In genomic region chr4:142900792-142901191, GRCm38 (mm10) we compare ENCODE assay signal across 26 mouse cellular contexts.
DNase-seq lines count a peak whose midpoint lies in the region; ATAC-seq and TF ChIP-seq lines count a peak whose summit lies in the region.
"Had no signal": no experiment of that assay in that cellular context is flagged by ENCODE, and none has a peak within 500 bp of the region (broad histone marks: within the 10 kb centered on the region; RNA-seq: fewer than 3 reads in every experiment).

No protein-coding gene starts in this region.

- no peak overlapping the region for H3K9ac ChIP-seq in forebrain, embryonic 11.5 days (ENCODE audit: low read length)
- no peak overlapping the region for H3K9ac ChIP-seq in forebrain, embryonic 15.5 days (replicated peaks)
- H3K9ac ChIP-seq in forebrain, postnatal 0 days = no peak overlapping the region
- no peak overlapping the region for H3K9ac ChIP-seq in forebrain, embryonic 13.5 days
- no peak overlapping the region for H3K9ac ChIP-seq in hindbrain, embryonic 15.5 days
- no peak overlapping the region for H3K9ac ChIP-seq in neural tube, embryonic 13.5 days
- H3K9ac ChIP-seq in neural tube, embryonic 15.5 days (replicated peaks) = no peak overlapping the region
- H3K9ac ChIP-seq: embryonic facial prominence, embryonic 12.5 days; embryonic facial prominence, embryonic 15.5 days; heart, embryonic 13.5 days; intestine, embryonic 15.5 days had no signal

- 0 out of 2 replicates have a peak, but pooled peaks have one; percentile 30 for ATAC-seq in forebrain, embryonic 11.5 days (replicated peaks; ENCODE audit: low FRiP score)
- no peak for ATAC-seq in forebrain, embryonic 15.5 days (replicated peaks)
- ATAC-seq in forebrain, postnatal 0 days = peak; percentile 16; the same call in 1 of the 2 replicates
- no peak for ATAC-seq in forebrain, embryonic 13.5 days
- peak; percentile 38; the same call in 1 of the 2 replicates for ATAC-seq in hindbrain, embryonic 15.5 days (ENCODE audit: low FRiP score, low read depth)
- 0 out of 2 replicates have a peak, but pooled peaks have one; percentile 15 for ATAC-seq in neural tube, embryonic 13.5 days (ENCODE audit: low read depth)
- ATAC-seq in neural tube, embryonic 15.5 days (ENCODE audit: low FRiP score) = no peak
- ATAC-seq: activated CD4-positive, CD25-positive, alpha-beta regulatory T cell, adult 4 months; intestine, embryonic 15.5 days had no signal

- no peak overlapping the region for H3K4me3 ChIP-seq in forebrain, embryonic 11.5 days (ENCODE audit: low read depth, low read length)
- H3K4me3 ChIP-seq in forebrain, embryonic 15.5 days = no peak overlapping the region
- no peak overlapping the region for H3K4me3 ChIP-seq in forebrain, postnatal 0 days (ENCODE audit: low read depth, low read length)
- H3K4me3 ChIP-seq in forebrain, embryonic 13.5 days = no peak overlapping the region
- H3K4me3 ChIP-seq in hindbrain, embryonic 15.5 days = no peak overlapping the region
- no peak overlapping the region for H3K4me3 ChIP-seq in hindbrain, embryonic 10.5 days
- H3K4me3 ChIP-seq in neural tube, embryonic 13.5 days = no peak overlapping the region
- no peak overlapping the region for H3K4me3 ChIP-seq in neural tube, embryonic 15.5 days (replicated peaks)
- H3K4me3 ChIP-seq: embryonic facial prominence, embryonic 12.5 days; embryonic facial prominence, embryonic 15.5 days; heart, adult 2 months; heart, embryonic 10.5 days; heart, embryonic 13.5 days; intestine, embryonic 15.5 days had no signal

- H3K4me1 ChIP-seq in forebrain, embryonic 11.5 days (replicated peaks; ENCODE audit: control insufficient read depth, insufficient read depth, low read length) = no peaks in the 10 kb centered on the region
- H3K4me1 ChIP-seq in forebrain, embryonic 15.5 days = no peaks in the 10 kb centered on the region
- H3K4me1 ChIP-seq in forebrain, postnatal 0 days (ENCODE audit: insufficient read depth) = no peaks in the 10 kb centered on the region
- H3K4me1 ChIP-seq in forebrain, embryonic 13.5 days = peaks cover 5% of the 10 kb centered on the region; the same call in 1 of the 2 replicates
- H3K4me1 ChIP-seq in hindbrain, embryonic 15.5 days (replicated peaks) = 0 out of 2 replicates have a peak, but pooled peaks cover 3% of the 10 kb centered on the region
- H3K4me1 ChIP-seq in hindbrain, embryonic 10.5 days (replicated peaks) = no peaks in the 10 kb centered on the region
- H3K4me1 ChIP-seq in neural tube, embryonic 13.5 days (replicated peaks) = no peaks in the 10 kb centered on the region; the same call in 1 of the 2 replicates
- peaks cover 10% of the 10 kb centered on the region for H3K4me1 ChIP-seq in neural tube, embryonic 15.5 days
- H3K4me1 ChIP-seq: embryonic facial prominence, embryonic 12.5 days; embryonic facial prominence, embryonic 15.5 days; heart, embryonic 10.5 days; heart, embryonic 13.5 days; intestine, embryonic 15.5 days had no signal

- H3K4me2 ChIP-seq in forebrain, embryonic 11.5 days (ENCODE audit: low read depth, low read length, severe bottlenecking) = no peak overlapping the region
- H3K4me2 ChIP-seq in forebrain, embryonic 15.5 days (replicated peaks) = no peak overlapping the region
- no peak overlapping the region for H3K4me2 ChIP-seq in forebrain, postnatal 0 days (ENCODE audit: low read depth)
- no peak overlapping the region for H3K4me2 ChIP-seq in forebrain, embryonic 13.5 days
- H3K4me2 ChIP-seq in hindbrain, embryonic 15.5 days = no peak overlapping the region
- no peak overlapping the region for H3K4me2 ChIP-seq in neural tube, embryonic 13.5 days
- H3K4me2 ChIP-seq in neural tube, embryonic 15.5 days = no peak overlapping the region
- H3K4me2 ChIP-seq: embryonic facial prominence, embryonic 12.5 days; embryonic facial prominence, embryonic 15.5 days; heart, embryonic 13.5 days; intestine, embryonic 15.5 days had no signal

- TF ChIP-seq CTCF in forebrain, postnatal 0 days (IDR thresholded peaks at IDR 0.05; ENCODE audit: low read depth) = no peak

- H3K27me3 ChIP-seq in forebrain, embryonic 11.5 days (ENCODE audit: control insufficient read depth, insufficient read depth, low read length) = no peaks in the 10 kb centered on the region
- H3K27me3 ChIP-seq in forebrain, embryonic 15.5 days = no peaks in the 10 kb centered on the region
- H3K27me3 ChIP-seq in forebrain, postnatal 0 days (ENCODE audit: insufficient read depth, low read length) = no peaks in the 10 kb centered on the region
- H3K27me3 ChIP-seq in forebrain, embryonic 13.5 days = peaks cover 4% of the 10 kb centered on the region; the same call in 1 of the 2 replicates
- H3K27me3 ChIP-seq in hindbrain, embryonic 15.5 days = no peaks in the 10 kb centered on the region
- no peaks in the 10 kb centered on the region for H3K27me3 ChIP-seq in hindbrain, embryonic 10.5 days (ENCODE audit: insufficient read depth, poor library complexity, severe bottlenecking)
- no peaks in the 10 kb centered on the region for H3K27me3 ChIP-seq in neural tube, embryonic 13.5 days
- no peaks in the 10 kb centered on the region for H3K27me3 ChIP-seq in neural tube, embryonic 15.5 days (replicated peaks)
- H3K27me3 ChIP-seq: embryonic facial prominence, embryonic 12.5 days; embryonic facial prominence, embryonic 15.5 days; heart, embryonic 13.5 days; intestine, embryonic 15.5 days had no signal

- 72% methylated on average over 9 of the region's 9 CpGs for WGBS in forebrain, embryonic 11.5 days
- 6% methylated on average over 2 of the region's 9 CpGs for WGBS in forebrain, embryonic 15.5 days
- 47% methylated on average over 9 of the region's 9 CpGs for WGBS in forebrain, postnatal 0 days
- WGBS in forebrain, embryonic 13.5 days = 67% methylated on average over 8 of the region's 9 CpGs
- WGBS in hindbrain, embryonic 15.5 days = 52% methylated on average over 2 of the region's 9 CpGs
- WGBS in hindbrain, embryonic 10.5 days = 91% methylated on average over 9 of the region's 9 CpGs
- WGBS in neural tube, embryonic 13.5 days = 80% methylated on average over 9 of the region's 9 CpGs
- 74% methylated on average over 9 of the region's 9 CpGs for WGBS in neural tube, embryonic 15.5 days

- no peak for DNase-seq in forebrain, embryonic 11.5 days (ENCODE audit: low spot score)
- no peak for DNase-seq in forebrain, postnatal 0 days
- no peak for DNase-seq in hindbrain, embryonic 10.5 days (ENCODE audit: low spot score)
- DNase-seq: adrenal gland, adult 8-10 months; adrenal gland, postnatal 25 days; cerebellum, adult 18-20 months; cerebellum, adult 9-10 months; cerebellum, postnatal 14 days; gastrocnemius, postnatal 10 days; gastrocnemius, postnatal 36 days; heart, adult 2 months; heart, postnatal 14 days; heart, postnatal 4 days; kidney, adult 11 months; kidney, adult 8-10 months had no signal

- no peaks in the 10 kb centered on the region for H3K9me3 ChIP-seq in forebrain, embryonic 11.5 days (ENCODE audit: control insufficient read depth, low read length)
- H3K9me3 ChIP-seq in forebrain, embryonic 15.5 days = 0 out of 2 replicates have a peak, but pooled peaks cover 5% of the 10 kb centered on the region
- no peaks in the 10 kb centered on the region for H3K9me3 ChIP-seq in forebrain, postnatal 0 days (ENCODE audit: low read length)
- H3K9me3 ChIP-seq in forebrain, embryonic 13.5 days (replicated peaks) = peaks cover 12% of the 10 kb centered on the region
- no peaks in the 10 kb centered on the region for H3K9me3 ChIP-seq in hindbrain, embryonic 15.5 days
- H3K9me3 ChIP-seq in hindbrain, embryonic 10.5 days = peaks cover 10% of the 10 kb centered on the region
- peaks cover 10% of the 10 kb centered on the region; the same call in 1 of the 2 replicates for H3K9me3 ChIP-seq in neural tube, embryonic 13.5 days
- H3K9me3 ChIP-seq in neural tube, embryonic 15.5 days (replicated peaks) = no peaks in the 10 kb centered on the region
- H3K9me3 ChIP-seq: embryonic facial prominence, embryonic 12.5 days; embryonic facial prominence, embryonic 15.5 days; intestine, embryonic 15.5 days had no signal

- no peaks in the 10 kb centered on the region for H3K36me3 ChIP-seq in forebrain, embryonic 11.5 days (ENCODE audit: control insufficient read depth, insufficient read depth, low read length)
- H3K36me3 ChIP-seq in forebrain, embryonic 15.5 days = no peaks in the 10 kb centered on the region
- H3K36me3 ChIP-seq in forebrain, postnatal 0 days (ENCODE audit: insufficient read depth) = no peaks in the 10 kb centered on the region
- H3K36me3 ChIP-seq in forebrain, embryonic 13.5 days (ENCODE audit: poor library complexity, severe bottlenecking) = no peaks in the 10 kb centered on the region
- H3K36me3 ChIP-seq in hindbrain, embryonic 15.5 days = no peaks in the 10 kb centered on the region
- H3K36me3 ChIP-seq in hindbrain, embryonic 10.5 days = no peaks in the 10 kb centered on the region
- no peaks in the 10 kb centered on the region for H3K36me3 ChIP-seq in neural tube, embryonic 13.5 days
- H3K36me3 ChIP-seq in neural tube, embryonic 15.5 days = no peaks in the 10 kb centered on the region
- H3K36me3 ChIP-seq: embryonic facial prominence, embryonic 12.5 days; embryonic facial prominence, embryonic 15.5 days; heart, embryonic 10.5 days; heart, embryonic 13.5 days; intestine, embryonic 15.5 days had no signal

- H3K27ac ChIP-seq in forebrain, embryonic 11.5 days (ENCODE audit: low read depth, low read length) = no peak overlapping the region
- no peak overlapping the region for H3K27ac ChIP-seq in forebrain, embryonic 15.5 days (replicated peaks)
- H3K27ac ChIP-seq in forebrain, postnatal 0 days (ENCODE audit: low read depth, low read length) = no peak overlapping the region
- H3K27ac ChIP-seq in forebrain, embryonic 13.5 days = no peak overlapping the region
- H3K27ac ChIP-seq in hindbrain, embryonic 15.5 days (replicated peaks) = no peak overlapping the region
- no peak overlapping the region for H3K27ac ChIP-seq in hindbrain, embryonic 10.5 days
- H3K27ac ChIP-seq in neural tube, embryonic 13.5 days (replicated peaks) = 0 out of 2 replicates have a peak overlapping the region, but pooled peaks have one; percentile 24
- no peak overlapping the region for H3K27ac ChIP-seq in neural tube, embryonic 15.5 days (replicated peaks)
- H3K27ac ChIP-seq: embryonic facial prominence, embryonic 12.5 days; embryonic facial prominence, embryonic 15.5 days; heart, adult 2 months; heart, embryonic 10.5 days; heart, embryonic 13.5 days; intestine, embryonic 15.5 days had no signal

Comparison
In these comparisons a context has a peak if more than half of its experiments do, and no peak if none do; other contexts are left out.
1. ATAC-seq: peak in forebrain, embryonic 11.5 days (single experiment), forebrain, postnatal 0 days (single experiment), hindbrain, embryonic 15.5 days (single experiment) and neural tube, embryonic 13.5 days (single experiment); none in forebrain, embryonic 15.5 days (single experiment), forebrain, embryonic 13.5 days (single experiment) and neural tube, embryonic 15.5 days (single experiment).